Mouse (Mus musculus) right cerebral cortex, postnatal 36 days (tissue): Measurements from ENCODE around the gene Thsd4.

Source experiments
- DNase-seq, 2 experiments: peaks; one replicate each; pipeline ENCODE4 v3.0.0; 2022; ENCODE audit warnings: low spot score in 2 of 2, mixed read lengths in 1 of 2

Thsd4 gene

DNA sequence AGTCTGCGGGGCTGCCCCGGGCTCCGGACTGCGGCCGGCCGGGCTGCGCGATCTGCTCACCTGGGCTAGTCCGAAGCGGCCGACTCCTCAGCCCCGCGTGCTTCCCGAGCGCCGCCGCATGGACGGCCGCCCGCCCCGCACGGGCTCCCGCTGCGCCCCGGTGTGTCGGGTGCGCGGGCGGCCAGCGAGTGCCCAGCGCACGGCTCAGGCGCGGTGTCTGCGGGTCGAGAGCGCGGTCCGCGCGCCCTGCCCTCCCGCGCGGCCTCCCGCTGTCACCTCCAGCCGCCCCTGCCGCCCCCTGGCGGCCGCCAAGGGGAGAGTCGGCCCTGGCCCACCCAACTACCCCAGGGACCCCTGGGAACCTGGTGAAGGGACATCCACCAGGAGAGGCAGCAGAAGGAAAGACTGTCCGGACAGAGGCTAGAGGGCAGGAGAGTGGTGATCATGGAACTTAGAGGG lies at the start of gene Thsd4:
Gene Thsd4, minus strand, starts transcription at position 241 of the 459 bp plus-strand sequence.
- DNase-seq: no peak

DNA sequence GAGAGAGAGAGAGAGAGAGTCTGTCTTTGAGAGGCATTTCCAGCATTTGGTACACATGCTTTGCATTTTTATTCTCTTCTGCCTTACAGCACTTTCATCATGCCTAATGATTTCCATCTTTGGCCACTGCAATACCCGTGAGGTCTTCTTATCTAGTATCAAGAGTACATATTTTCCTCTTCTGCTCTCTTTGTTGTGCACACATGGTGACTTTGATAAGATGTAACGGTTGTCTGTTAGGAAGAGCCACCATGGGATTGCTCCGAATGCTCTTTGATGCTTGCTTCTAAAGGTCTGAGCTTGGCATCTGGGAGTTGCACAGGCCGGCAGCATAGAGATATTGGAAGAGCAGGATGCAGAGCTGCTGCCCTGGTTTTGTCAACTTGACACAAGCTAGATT lies 49.2 kb upstream of the Thsd4 start:
- no peak for DNase-seq

DNA sequence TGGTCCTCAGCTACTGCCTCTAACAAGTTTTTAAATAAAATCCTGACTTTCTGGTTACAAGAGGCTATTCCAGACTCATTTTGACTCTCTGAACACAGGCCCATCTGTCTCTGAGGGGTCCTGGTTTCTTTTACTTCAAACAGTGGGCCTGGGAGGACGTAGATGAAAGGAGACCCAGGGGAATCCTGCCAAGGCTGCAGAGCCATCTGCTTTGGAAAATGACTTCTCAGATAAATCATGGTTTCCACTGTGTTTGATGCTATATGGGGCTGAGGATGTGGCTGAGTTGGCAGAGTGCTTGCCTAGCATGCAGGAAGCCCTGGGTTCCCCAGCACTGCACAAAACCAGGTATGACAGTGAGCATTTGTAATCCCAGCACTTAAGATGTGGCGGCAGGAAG lies 47.5 kb upstream of the Thsd4 start:
- no peak for DNase-seq

DNA sequence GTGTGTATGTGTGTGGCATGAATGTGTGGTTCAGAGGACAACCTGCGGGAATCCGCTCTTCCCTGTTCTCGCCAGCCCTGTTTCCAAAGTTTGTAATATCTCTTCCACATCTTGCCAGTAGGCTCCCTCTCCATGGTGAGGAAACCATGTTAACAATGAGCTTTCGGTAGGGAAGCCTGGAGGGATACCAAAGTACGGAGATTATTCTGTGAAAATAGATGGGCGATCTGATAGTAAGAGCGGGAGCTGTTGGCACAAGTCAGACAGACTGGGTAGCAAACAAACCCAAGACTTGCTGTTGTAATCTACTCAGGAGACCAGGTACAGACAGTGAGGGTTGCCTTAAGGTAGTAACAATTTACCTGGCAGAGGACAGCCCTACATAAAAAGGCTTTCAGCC lies 42.0 kb upstream of the Thsd4 start:
- no peak for DNase-seq

DNA sequence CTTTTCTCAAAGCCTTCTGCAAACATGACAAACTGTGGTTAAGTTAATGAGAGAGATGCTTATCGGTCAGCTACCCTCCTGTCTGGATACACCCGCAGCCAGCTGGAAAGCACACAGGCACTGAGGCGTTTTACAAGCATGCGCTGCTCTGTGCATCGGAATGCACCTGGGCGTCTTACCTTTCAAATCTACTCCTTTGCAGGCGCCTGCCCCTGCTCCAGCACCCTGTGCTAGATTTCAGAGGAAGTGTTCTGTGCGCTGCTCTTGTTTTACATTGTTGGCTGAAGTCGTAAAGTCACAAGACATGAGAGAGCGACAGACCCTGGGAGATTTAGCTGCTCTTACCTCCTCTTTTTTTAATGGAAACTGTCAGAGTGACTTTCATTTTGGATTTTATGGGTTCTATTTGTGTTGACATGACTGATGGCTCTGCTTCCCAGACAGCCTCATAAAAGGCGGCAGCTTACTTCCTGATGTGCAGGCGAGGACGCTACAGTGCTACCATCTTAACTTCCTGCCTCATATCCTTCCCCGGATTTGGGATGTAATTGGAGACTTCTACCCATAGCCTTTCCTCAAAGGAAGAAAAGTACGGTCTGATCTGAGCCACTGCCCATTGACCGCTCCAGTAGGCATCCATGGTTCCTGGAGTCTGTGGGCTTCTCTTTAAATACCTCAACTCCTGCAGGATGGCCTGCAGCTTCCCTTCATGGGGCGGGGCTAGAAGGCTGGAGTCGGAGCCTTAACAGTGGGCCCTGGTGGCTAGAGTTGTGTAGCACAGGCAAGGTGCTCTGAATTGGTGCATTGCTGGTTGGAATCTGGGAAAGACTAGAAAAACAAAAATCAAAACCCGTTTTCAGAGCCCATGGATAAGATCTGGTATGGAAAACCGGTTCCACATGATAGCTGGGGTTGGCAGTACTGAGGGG lies 40.9 kb upstream of the Thsd4 start:
- no peak for DNase-seq

DNA sequence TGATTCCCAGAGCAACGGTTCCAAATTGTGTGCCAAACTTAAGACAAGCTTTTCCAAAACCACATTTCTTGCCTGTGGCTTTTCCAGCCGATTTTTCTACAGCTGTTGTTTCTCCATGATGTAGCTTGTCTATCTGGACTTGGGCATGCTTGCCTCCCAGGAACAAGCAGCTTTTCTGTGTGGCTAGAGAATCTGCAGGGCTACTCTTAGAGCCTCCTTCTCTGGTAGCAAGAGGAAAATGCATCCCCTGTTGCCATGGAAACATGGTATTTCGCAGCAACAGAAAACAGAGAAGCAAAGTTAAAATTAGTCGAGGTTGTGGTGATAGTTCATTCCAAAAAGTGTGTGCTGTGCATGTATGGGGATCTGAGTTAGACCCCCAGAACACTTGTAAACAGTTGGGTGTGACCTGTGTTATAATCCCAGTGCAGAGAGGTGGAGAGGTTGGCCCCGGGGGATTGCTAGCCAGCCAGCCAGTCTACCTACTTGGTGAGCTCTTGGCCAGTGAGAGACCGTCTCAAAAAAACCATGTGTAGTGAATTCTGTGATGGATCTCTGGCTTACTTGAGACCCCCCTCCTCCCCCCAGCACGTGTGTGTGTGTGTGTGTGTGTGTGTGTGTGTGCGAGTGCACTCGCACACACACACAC lies 39.9 kb upstream of the Thsd4 start:
- peak; percentile 12 to 27 for DNase-seq

DNA sequence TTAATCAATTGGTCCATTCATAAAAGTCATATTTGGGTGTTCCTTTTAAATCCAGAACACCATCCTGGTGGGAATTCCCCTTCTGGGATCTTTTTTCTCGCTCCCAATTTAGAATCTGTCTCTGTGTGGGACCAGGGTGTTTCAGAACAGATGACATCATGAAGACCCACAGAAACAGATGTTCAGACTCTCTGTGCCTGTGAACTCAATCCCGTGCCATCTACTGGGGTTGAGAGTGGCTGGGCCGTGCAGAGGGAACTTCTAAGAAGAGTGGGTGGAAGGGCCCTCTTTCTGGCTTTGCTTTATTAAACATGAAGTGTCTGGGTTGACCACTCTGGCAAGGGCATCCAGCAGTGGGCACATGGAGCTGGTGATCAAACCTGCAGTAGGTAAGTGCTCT lies 36.7 kb upstream of the Thsd4 start:
- DNase-seq: no peak

DNA sequence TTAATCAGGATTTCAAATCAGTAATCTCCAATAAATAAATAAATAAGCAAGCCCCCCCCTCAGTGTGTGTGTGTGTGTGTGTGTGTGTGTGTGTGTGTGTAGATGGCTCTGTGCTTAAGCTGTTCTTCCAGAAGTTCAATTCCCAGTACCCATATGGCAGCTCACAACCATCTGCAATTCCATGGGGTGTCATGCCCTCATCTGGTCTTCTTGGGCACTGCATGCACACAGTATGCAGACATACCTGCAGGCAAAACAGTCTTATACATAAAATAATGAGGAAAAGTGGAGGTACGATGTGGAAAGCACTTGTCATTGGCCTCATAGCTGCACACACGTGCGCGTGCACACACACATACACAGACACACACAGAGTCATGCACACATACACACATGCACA lies 29.4 kb upstream of the Thsd4 start:
- DNase-seq: no peak

DNA sequence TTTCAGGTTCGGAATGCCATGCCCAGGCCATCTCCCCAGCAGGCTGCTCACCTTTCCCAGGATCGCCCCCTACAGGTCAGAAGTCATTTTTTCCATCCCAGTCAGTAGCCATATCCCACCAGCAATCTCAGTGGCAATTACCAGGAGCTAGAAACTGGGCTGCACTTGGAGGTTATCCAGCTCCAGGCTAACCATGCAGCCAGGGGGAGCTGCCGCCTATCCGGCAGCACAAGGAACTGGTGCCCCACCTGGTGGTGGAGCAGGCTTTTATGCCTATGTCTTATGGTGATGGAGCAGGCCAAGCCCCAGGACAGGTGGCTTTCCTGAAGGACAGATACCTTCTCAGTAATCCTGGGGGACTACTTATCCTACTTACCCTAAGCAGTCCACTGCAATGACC lies 26.3 kb upstream of the Thsd4 start:
- peak in 1 of 2 experiments; percentile 27 for DNase-seq

DNA sequence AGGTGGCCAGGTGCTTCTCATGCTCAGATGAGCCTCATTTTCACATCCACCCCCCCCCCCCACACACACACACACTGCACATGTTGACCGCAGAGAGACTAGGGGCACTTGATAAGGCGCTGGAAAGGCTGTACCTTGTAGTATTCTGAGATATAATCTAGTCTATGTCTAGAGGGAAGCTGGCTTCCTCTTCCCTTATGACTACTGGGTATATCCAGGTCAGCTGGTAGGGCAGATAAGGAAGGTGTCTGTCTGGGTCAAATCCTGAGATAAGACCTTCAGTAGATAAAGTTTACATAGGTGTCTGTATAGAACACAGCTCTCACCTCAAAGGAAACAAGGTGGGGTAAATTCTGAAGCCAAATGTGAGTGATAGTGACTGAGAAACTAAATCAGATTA lies 24.3 kb upstream of the Thsd4 start:
- no peak for DNase-seq

DNA sequence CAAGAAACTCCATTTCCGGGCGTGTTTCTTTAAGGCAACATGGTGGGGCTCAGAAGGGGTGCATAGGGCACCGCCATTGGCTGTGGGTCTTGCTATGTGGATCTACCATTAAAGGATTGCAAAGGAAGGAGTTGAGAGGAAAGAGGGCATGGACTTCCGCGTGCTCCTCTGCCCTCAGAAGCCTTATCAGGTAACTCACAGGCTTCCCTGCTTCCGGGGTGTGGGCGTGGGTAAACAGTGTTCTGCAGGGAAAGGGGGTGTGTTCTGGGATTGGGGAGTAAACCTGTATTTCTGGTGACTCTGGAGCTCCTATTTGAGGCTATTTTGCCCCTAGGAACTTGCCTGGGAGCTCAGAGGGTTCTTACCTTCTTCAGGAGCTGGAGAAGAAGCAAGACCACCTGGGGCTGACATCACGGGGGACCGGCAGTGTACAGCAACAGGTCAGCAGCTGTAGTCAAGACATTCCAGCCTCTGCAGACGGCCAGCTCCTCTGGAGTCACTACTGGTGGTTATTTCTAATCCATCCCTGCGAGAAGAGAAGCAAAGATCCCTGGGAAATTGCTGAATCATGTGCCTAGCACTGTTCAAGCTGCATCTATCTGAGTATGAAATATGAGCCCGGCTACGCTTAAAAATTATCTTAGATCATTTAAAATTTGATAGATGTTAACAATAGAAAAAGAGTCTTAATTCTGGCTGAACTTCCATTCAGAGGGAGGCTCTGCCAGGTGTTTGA lies 23.7 kb upstream of the Thsd4 start:
- no peak for DNase-seq

DNA sequence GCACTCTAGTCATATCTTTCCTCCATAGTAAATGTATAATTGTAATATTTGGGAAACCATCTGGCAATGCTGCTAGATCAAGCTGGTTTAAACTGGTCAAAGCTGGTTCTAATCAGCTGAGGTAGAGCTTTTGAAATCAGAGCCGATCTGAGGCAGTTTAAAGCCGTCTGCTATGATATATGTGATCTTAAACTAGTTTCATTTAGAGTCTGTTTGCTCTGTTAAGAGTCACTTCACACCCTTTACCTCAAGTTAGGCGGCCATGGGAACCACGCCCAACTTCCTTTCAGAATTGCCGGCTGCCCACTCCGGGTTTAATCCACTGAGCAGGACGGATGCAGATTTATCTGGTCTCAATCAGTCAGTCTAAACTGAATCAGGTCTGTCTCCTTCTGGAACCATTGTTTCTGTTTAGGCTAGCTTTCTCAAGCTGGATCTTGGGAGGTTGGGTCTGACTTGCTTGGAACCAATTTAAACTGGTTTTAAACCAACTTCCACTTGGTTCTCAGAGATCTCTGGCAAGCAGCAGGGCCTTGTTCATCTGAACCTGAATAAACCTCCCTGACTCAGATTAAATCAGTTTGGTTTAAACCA lies 21.7 kb upstream of the Thsd4 start:
- no peak for DNase-seq

DNA sequence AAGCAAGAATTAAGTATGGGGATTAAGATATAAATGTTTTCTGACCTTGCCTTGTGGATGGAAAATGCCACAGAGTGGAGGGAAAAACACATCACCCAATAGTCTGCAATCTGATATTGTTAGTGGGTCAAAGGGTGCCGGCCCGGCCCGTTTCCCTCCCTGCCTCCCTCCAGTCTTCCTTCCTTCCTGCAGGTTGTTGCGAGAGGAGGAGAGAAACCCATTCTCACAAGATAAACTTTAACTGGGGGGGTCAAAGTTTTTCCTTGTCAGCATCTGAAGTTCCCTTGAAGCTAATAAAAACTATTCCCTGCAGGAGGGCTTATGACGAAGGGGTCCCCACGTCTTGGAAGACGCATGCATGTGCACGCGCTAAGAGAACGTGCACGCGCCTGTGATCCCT lies 8.5 kb upstream of the Thsd4 start:
- DNase-seq: no peak

DNA sequence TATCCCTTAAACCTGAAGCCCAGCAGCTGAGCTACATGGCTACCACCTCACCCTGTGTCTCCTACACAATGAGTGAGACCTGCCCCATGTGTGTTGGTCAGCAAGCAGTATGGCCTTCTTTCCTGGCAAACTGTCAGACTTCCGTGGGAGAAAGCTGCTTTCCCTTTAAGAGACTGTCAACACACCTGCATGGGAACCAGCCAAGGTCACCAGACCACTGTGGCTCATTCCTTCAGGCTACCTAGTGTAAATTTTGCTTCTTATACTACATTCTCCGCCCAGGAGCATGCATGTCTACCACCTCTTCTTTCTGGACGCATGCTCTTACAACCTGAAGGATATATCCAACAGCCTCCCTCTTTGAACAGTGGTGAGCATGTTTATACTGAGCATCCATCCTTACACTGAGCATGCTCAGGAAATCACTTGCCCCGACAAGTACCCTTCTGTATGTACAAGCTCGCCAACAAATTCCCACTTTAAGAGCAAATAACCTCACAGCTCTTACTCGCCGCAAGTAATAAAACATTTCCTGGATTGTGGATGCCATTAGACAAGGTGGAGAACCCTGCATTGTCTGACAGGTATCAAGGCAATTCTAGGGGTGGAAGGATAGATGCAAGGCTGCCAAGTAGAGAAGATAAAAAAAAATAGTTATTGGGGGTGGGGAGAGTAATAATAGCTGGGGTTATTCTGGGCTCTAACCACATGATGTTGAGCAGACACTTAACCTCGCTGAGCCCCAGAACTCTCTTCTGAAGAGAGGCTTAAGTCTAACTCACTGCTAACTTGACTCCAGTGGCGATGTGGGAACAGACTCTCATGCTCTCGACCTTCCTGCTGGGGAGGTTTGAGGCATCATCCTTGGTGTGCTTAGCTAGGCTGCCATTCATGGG lies 7.8 kb upstream of the Thsd4 start:
- DNase-seq: no peak

DNA sequence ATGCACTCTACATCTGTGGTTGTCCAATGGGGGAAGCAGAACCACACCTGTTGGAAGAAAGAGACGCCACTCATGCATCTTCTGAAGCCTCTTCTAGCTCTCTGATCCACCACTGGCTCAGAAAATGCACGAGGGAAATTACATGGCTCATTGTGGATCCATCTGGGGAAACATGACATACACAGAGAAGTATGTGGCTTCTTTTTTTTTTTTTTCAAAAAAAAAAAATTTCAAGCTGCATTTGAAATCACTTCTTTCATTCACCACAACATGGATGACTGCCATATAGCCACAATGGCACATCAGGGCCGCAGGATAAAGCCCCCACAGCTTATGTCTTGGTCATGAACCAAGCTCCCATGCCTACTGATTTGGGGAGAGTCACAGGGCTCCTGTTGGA lies 6.4 kb upstream of the Thsd4 start:
- DNase-seq: no peak

DNA sequence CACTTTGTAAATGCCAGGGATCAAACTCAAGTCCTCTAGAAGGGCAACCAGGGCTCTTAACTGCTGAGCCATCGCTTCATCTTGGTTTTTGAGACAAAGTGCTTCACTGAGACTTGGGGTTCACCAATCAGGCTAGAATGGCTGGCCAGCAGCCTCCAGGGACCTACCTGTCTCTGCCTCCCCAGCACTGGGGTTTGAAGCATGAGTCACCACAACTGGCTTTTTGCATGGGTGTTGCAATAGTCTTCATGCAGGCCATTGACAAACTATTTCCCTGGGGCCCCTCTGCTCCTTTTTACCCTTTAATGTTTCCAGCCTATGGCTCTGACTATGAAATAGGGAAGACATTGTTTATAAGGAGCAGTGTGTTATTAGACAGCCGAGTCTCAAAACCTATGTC lies 6.0 kb upstream of the Thsd4 start:
- no peak for DNase-seq

DNA sequence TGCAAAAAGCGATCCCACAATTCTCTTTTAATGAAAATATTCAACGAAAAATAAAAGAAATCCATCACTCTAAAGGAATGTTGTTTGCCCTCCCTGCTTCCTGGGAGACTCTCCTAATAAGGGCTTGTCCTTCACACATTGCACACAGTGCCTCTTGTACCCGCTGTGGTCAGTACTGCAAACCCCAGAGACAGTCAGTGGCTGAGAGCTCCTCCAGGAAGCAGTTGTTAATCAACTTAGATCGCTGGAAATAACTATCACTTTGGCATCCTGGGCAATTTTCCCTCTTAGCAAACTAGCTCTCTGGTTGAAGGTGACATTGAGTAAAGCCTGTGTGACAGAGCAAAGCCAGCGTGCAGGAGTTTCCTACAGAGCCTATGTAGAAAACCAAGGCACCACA lies 5.2 kb upstream of the Thsd4 start:
- DNase-seq: no peak

DNA sequence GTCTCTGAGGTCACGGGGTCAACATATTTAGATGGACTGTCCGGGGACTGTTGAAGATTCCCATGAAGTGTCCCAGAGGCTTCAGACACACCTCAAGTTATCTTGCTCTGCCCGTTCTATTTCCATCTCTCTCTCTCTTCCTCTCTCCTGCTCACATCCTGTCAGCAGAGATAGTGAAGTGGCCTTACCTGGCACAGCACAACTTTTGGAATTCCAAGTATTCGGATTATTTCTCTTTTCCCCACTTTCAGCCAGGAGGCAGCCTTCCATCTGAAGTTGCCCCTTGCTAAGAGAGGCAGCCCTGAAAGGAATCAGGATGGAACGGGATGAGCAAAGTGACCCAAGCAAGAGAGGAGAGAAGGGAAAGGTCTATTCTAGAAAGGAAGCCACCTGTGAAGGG lies 4.3 kb upstream of the Thsd4 start:
- DNase-seq: no peak

DNA sequence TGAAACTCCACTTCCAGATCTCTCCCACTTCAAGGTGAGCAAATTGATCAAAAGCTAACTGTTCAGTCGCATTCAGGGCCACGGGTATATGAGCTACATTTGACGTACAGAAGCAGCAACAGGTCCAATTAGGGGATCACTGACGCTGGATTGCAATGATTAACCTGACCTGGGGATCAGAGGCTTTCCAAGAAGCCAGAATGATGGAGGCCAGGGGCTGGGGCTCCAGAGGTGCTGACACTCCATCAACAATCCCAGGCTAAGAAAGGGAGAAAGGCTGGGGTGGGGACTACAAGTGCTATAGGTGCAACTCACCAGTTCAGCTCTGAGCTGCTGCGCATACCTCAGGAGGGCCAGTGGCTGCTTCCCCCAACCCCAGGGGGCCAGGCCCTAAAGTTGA lies 703 bp downstream of the Thsd4 start:
- DNase-seq: no peak

DNA sequence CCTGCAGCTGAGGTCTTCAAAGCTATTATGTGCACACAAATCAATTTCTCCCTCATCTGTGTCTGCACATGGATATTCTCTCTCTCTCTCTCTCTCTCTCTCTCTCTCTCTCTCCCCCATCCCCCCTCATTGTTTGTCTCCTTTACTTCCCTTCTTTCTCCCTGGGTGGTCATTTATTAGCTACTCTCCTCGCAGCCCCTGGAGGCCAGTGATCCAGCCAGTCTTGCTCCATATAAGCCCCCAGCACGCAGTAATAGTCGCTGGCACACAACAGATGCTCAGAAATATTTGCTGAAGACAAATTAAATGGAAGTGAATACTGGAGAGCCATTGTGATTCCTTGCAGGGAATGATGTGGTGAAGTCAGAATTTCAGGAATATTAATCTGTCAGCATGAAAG lies 2.2 kb downstream of the Thsd4 start:
- no peak for DNase-seq

DNA sequence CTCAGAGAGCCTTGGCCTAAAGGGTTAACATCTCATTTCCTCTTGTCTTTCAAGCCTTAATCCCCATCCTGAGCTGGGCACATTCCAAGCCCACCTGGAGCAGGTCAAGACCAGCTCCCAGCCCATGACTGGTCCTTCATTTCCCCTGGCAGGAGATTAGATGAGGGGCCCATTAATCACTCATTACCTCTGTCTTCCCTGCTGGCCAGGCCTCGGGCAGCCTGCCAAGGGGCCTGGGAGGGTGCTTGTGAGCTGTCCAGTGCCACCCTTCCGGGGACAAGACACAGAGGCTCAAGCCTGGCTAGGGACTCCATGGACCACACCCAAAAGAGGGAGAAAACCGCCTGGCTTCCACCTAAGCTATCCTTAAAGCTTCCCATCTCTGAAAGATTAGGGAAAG lies 3.6 kb downstream of the Thsd4 start:
- no peak for DNase-seq
